Mouse (Mus musculus): ENCODE measurements around the gene Nrn1l.

Nrn1l gene

GRCm38 (mm10) chr8:105893339-105893738 lies at the start of gene Nrn1l:
TSS of gene Nrn1l (plus strand) at chr8:105893567.
- DNase-seq (ENCODE audit: low spot score in 2 of 2), result peak; percentile 43 to 69

- DNase-seq (ENCODE audit: low spot score in 2 of 2), result no peak
These were observed 46.7 kb upstream of the Nrn1l start for GRCm38 (mm10) chr8:105846678-105847077.

- DNase-seq (ENCODE audit: low spot score in 2 of 2), result no peak
These were observed 43.4 kb upstream of the Nrn1l start for GRCm38 (mm10) chr8:105850014-105850413.

- no peak for DNase-seq (ENCODE audit: low spot score in 2 of 2)
These were observed 42.8 kb upstream of the Nrn1l start for GRCm38 (mm10) chr8:105850611-105851010.

GRCm38 (mm10) chr8:105851651-105852143 lies 41.7 kb upstream of the Nrn1l start:
- DNase-seq (ENCODE audit: low spot score in 2 of 2), result peak; percentile 83 to 90

GRCm38 (mm10) chr8:105852146-105852729 lies 41.1 kb upstream of the Nrn1l start:
- no peak for DNase-seq (ENCODE audit: low spot score in 2 of 2)

- DNase-seq (ENCODE audit: low spot score in 2 of 2), result no peak
These were observed 40.2 kb upstream of the Nrn1l start, which contains the start of gene Cenpt for GRCm38 (mm10) chr8:105853178-105853577. TSS of gene Cenpt (minus strand) at chr8:105853278.

GRCm38 (mm10) chr8:105854303-105854702 lies 39.1 kb upstream of the Nrn1l start:
- no peak for DNase-seq (ENCODE audit: low spot score in 2 of 2)

GRCm38 (mm10) chr8:105854715-105855216 lies 38.6 kb upstream of the Nrn1l start, which contains the start of gene Thap11:
TSS of gene Thap11 (plus strand) at chr8:105855132.
- DNase-seq (ENCODE audit: low spot score in 2 of 2), result peak; percentile 77 to 89

- DNase-seq (ENCODE audit: low spot score in 2 of 2), result peak in 1 of 2 experiments; percentile 47
These were observed 37.9 kb upstream of the Nrn1l start for GRCm38 (mm10) chr8:105855248-105856167.

- DNase-seq (ENCODE audit: low spot score in 2 of 2), result no peak
These were observed 37.1 kb upstream of the Nrn1l start for GRCm38 (mm10) chr8:105856168-105856835.

GRCm38 (mm10) chr8:105858495-105858894 lies 34.9 kb upstream of the Nrn1l start:
- DNase-seq (ENCODE audit: low spot score in 2 of 2), result no peak

- no peak for DNase-seq (ENCODE audit: low spot score in 2 of 2)
These were observed 34.1 kb upstream of the Nrn1l start for GRCm38 (mm10) chr8:105859314-105859713.

GRCm38 (mm10) chr8:105860143-105860981 lies 33.0 kb upstream of the Nrn1l start, which contains the start of gene Nutf2:
TSS of gene Nutf2 (plus strand) at chr8:105860580.
- DNase-seq (ENCODE audit: low spot score in 2 of 2), result peak; percentile 75 to 87

- peak in 1 of 2 experiments; percentile 11 for DNase-seq (ENCODE audit: low spot score in 2 of 2)
These were observed 31.4 kb upstream of the Nrn1l start for GRCm38 (mm10) chr8:105861951-105862350.

GRCm38 (mm10) chr8:105866364-105867029 lies 26.9 kb upstream of the Nrn1l start:
- DNase-seq (ENCODE audit: low spot score in 2 of 2), result no peak

GRCm38 (mm10) chr8:105874301-105874700 lies 19.1 kb upstream of the Nrn1l start:
- DNase-seq (ENCODE audit: low spot score in 2 of 2), result no peak

GRCm38 (mm10) chr8:105880754-105881520 lies 12.4 kb upstream of the Nrn1l start, which contains the start of gene Edc4:
TSS of gene Edc4 (plus strand) at chr8:105880881.
- DNase-seq (ENCODE audit: low spot score in 2 of 2), result peak; percentile 83 to 90

- no peak for DNase-seq (ENCODE audit: low spot score in 2 of 2)
These were observed 3.5 kb upstream of the Nrn1l start for GRCm38 (mm10) chr8:105889756-105890465.
